Mouse (Mus musculus) liver, embryonic 14.5 days (tissue): ENCODE results near the gene Dhrs7. TPM values are rescaled to one million over a fixed set of nuclear protein-coding genes. Genes with fewer than 3 reads are reported as not detected.
A peak's percentile ranks its signal among the peaks of the same experiment; 100 is the strongest.

ENCODE experiments used
- ATAC-seq: fragments of 200-750 bp; cut with Nextera tagmentation; 2 replicates; pipeline ENCODE4 v1.8.0; 2017; ENCODE audit warnings: moderate number of reproducible peaks, mild to moderate bottlenecking, moderate library complexity; ENCODE audit not compliant: insufficient read depth
- DNase-seq, 3 experiments: peaks; one replicate each; pipeline ENCODE4 v3.0.0-alpha.2; 2012 to 2013; ENCODE audit warnings: low read depth in 3 of 3, low spot score in 3 of 3
- H3K27ac ChIP-seq: fragments of 300-500 bp; sonication (generic); 2 replicates; pipeline ENCODE4 v1.5.1; 2014; ENCODE audit warnings: moderate library complexity, mild to moderate bottlenecking, control low read depth, inconsistent platforms
- H3K27me3 ChIP-seq: fragments of 300-500 bp; sonication (generic); 2 replicates; pipeline ENCODE4 v1.6.1; 2014; ENCODE audit warnings: mild to moderate bottlenecking, low read length, moderate library complexity; ENCODE audit not compliant: control insufficient read depth, insufficient read depth
- H3K36me3 ChIP-seq: fragments of 300-500 bp; sonication (generic); replicated peaks from 2 replicates; pipeline ENCODE4 v1.6.1; 2014; ENCODE audit warnings: low read depth; ENCODE audit not compliant: control insufficient read depth, insufficient read depth
- H3K4me1 ChIP-seq, 2 experiments: fragments of 200-500 bp in 1 of 2; fragments of 300-500 bp in 1 of 2; sonication (generic) in 1 of 2; replicated peaks; 2 replicates each; pipeline ENCODE4 v1.6.1; 2012 to 2014; ENCODE audit warnings: antibody characterized with exemption in 1 of 2, inconsistent platforms in 1 of 2, low read length in 1 of 2; ENCODE audit not compliant: control insufficient read depth in 2 of 2, insufficient read depth in 2 of 2
- H3K4me2 ChIP-seq: fragments of 300-500 bp; sonication (generic); 2 replicates; pipeline ENCODE4 v1.6.1; 2014; ENCODE audit warnings: low read depth, mild to moderate bottlenecking, control low read depth, moderate library complexity
- H3K4me3 ChIP-seq, 2 experiments: fragments of 200-500 bp in 1 of 2; fragments of 300-500 bp in 1 of 2; sonication (generic) in 1 of 2; 2 replicates each; pipeline ENCODE4 v1.5.1; 2012 to 2014; ENCODE audit warnings: low read depth in 2 of 2, low read length in 2 of 2, mild to moderate bottlenecking in 2 of 2, control low read depth in 1 of 2, inconsistent platforms in 1 of 2, moderate library complexity in 1 of 2; ENCODE audit not compliant: insufficient read depth in 1 of 2
- H3K9ac ChIP-seq: fragments of 300-500 bp; sonication (generic); replicated peaks from 2 replicates; pipeline ENCODE4 v1.6.1; 2014; ENCODE audit warnings: mild to moderate bottlenecking, control low read depth, moderate library complexity
- H3K9me3 ChIP-seq: fragments of 300-500 bp; sonication (generic); 2 replicates; pipeline ENCODE4 v1.6.1; 2016; ENCODE audit warnings: low read length, mixed read lengths; ENCODE audit not compliant: control insufficient read depth
- CTCF ChIP-seq: IDR thresholded peaks from 2 replicates; pipeline ENCODE4 v1.5.1; 2016; ENCODE audit warnings: antibody characterized with exemption, low read depth, control low read depth
- EP300 ChIP-seq: IDR thresholded peaks from 2 replicates; pipeline ENCODE4 v1.6.1; 2016; ENCODE audit warnings: antibody characterized with exemption, low read depth
- WGBS: fragments of 180-500 bp; shearing (Covaris S2); extraction: QIAGEN DNeasy Blood & Tissue Kit; methylation state at CpG from one replicate; pipeline ENCODE4 v1.1.7; 2014; ENCODE audit not compliant: insufficient replicate concordance; 5-methylcytosine and 5-hydroxymethylcytosine counted together
- polyA plus RNA-seq, 2 experiments: library from polyadenylated mRNA; depleted of rRNA in 1 of 2; stranded (reverse) in 1 of 2; unstranded in 1 of 2; fragments of >200 nt; fragmentation: Nextera tagmentation in 1 of 2; extraction: Ambion mirVana in 1 of 2; gene quantifications; 2 replicates each; pipeline versions ENCODE4 v1.2.1 to v1.2.3; 2012 to 2014

Gene Dhrs7
- polyA plus RNA-seq, 2 experiments: 8.1 to 17.0 TPM

GRCm38 (mm10) chr12:72682511-72683282 lies 18.0 kb upstream of the Dhrs7 start:
- no peak for DNase-seq
- 26% methylated on average over 8 of the region's 8 CpGs for whole genome bisulfite sequencing
- no peaks in the 10 kb centered on the region for H3K36me3 ChIP-seq
- ATAC-seq: peak; percentile 88
- H3K4me3 ChIP-seq: no peak overlapping the region
- TF ChIP-seq EP300 (0 out of 2 replicates have a peak, but pooled peaks have one; percentile 23), CTCF (no peak)
- H3K9ac ChIP-seq: no peak overlapping the region
- no peaks in the 10 kb centered on the region for H3K27me3 ChIP-seq
- peak overlapping the region; percentile 39 for H3K4me2 ChIP-seq
- H3K4me1 ChIP-seq: peaks cover 2 to 7% of the 10 kb centered on the region in 2 experiments; a peak in 3 of 4 replicates
- no peaks in the 10 kb centered on the region for H3K9me3 ChIP-seq
- no peak overlapping the region; the same call in 1 of the 2 replicates for H3K27ac ChIP-seq

- DNase-seq: no peak
- H3K27me3 ChIP-seq: no peaks in the 10 kb centered on the region
- no peaks in the 10 kb centered on the region for H3K36me3 ChIP-seq
- WGBS: 80% methylated on average over 1 of the region's 1 CpGs
- peaks cover 2 to 7% of the 10 kb centered on the region in 2 experiments; a peak in 3 of 4 replicates for H3K4me1 ChIP-seq
- TF ChIP-seq CTCF: no peak
- TF ChIP-seq EP300: no peak
- no peak overlapping the region for H3K27ac ChIP-seq
- no peak for ATAC-seq
- H3K4me3 ChIP-seq: no peak overlapping the region
- no peaks in the 10 kb centered on the region for H3K9me3 ChIP-seq
- no peak overlapping the region for H3K4me2 ChIP-seq
- no peak overlapping the region for H3K9ac ChIP-seq
These were observed 17.2 kb upstream of the Dhrs7 start for GRCm38 (mm10) chr12:72681919-72682318.

- DNase-seq: no peak
- Histone ChIP-seq H3K9ac (no peak overlapping the region), H3K27me3 (no peaks in the 10 kb centered on the region), H3K9me3 (no peaks in the 10 kb centered on the region), H3K27ac (no peak overlapping the region), H3K4me1 (peaks cover 2 to 7% of the 10 kb centered on the region in 2 experiments; a peak in 3 of 4 replicates), H3K36me3 (no peaks in the 10 kb centered on the region), H3K4me2 (no peak overlapping the region), H3K4me3 (no peak overlapping the region)
- WGBS: 49% methylated on average over 3 of the region's 3 CpGs
- ATAC-seq: no peak
- TF ChIP-seq EP300: no peak
- peak; percentile 49 for TF ChIP-seq CTCF
These were observed 14.9 kb upstream of the Dhrs7 start for GRCm38 (mm10) chr12:72679635-72680034.

GRCm38 (mm10) chr12:72674820-72675219 lies 10.1 kb upstream of the Dhrs7 start:
- DNase-seq: no peak
- 45% methylated on average over 2 of the region's 2 CpGs for WGBS
- no peak for ATAC-seq
- Histone ChIP-seq H3K36me3 (no peaks in the 10 kb centered on the region), H3K9ac (no peak overlapping the region), H3K27me3 (no peaks in the 10 kb centered on the region), H3K9me3 (no peaks in the 10 kb centered on the region), H3K27ac (no peak overlapping the region), H3K4me1 (no peaks in the 10 kb centered on the region), H3K4me3 (no peak overlapping the region), H3K4me2 (no peak overlapping the region)
- TF ChIP-seq CTCF (no peak), EP300 (no peak)

DNA sequence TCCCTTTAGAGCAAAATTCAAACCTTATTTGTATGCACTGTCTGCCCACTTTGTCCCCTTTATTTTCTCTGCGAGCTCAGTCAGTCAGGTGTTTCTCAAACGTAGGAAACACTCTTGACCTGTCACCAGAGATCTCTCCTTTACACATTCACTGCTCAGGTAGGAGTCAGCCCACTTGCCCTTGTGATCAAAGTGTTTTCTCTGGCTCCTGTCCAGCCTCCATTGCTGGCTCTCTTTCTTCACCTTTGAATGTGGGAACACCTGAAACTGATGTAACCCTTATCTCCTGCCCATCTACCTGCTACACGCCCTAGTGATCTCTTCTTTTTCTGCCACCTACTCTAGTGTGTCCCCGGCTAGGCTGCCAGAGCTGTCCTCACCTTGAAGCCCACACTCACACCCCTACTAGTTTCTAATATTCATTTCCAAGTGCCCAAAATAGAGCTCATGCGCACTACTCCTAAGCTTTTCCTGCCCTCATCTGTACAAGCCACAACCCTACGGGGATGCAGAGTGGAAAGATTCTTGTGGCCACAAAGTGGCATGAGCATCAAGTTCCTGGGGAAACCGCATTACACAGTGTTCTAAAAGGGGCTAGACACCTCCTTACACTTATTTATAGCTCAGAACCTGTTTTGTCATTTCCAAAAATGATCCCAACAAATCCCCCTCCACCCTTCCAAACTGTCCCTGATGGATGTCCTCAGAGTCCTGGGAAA lies 9.5 kb upstream of the Dhrs7 start:
- Histone ChIP-seq H3K4me3 (no peak overlapping the region), H3K36me3 (no peaks in the 10 kb centered on the region), H3K27ac (no peak overlapping the region), H3K27me3 (no peaks in the 10 kb centered on the region), H3K9me3 (no peaks in the 10 kb centered on the region), H3K4me1 (no peaks in the 10 kb centered on the region), H3K4me2 (no peak overlapping the region), H3K9ac (no peak overlapping the region)
- no peak for ATAC-seq
- no peak for DNase-seq
- 42% methylated on average over 7 of the region's 7 CpGs for WGBS
- TF ChIP-seq CTCF (no peak), EP300 (no peak)
